Mouse (Mus musculus) bone marrow macrophage, adult 2 months (primary cell): ENCODE data around the gene Cbfa2t3.

Source experiments
- CTCF ChIP-seq: IDR thresholded peaks from 2 replicates; pipeline ENCODE4 v1.5.1; 2012; ENCODE audit warnings: low read depth, mild to moderate bottlenecking, low read length, moderate library complexity
- POLR2A ChIP-seq: IDR thresholded peaks from 2 replicates; pipeline ENCODE4 v1.6.1; 2012; ENCODE audit warnings: mild to moderate bottlenecking, low read depth, low read length, borderline replicate concordance

DNA sequence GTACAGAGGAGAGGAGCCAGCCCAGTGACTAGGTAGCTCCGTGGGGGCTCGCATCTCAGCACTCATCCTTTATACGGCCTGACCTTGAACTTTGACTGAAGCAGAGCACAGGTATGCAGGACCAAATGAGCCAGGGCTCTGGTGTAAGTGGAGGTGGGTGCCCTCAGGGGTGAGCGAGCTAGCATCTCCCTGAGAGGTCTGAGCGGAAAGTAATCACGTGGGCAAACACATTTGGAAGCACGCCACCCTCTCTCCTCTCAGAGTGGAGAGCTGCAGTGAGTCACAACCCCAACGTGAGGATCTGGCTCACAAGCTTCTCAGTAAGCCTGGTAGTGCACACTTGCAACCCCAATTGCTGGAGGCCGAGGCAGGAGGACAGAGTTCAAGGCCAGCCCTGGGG is 56.8 kb downstream of the Cbfa2t3 start:
- TF ChIP-seq POLR2A (no peak), CTCF (no peak)
